Mouse (Mus musculus): ENCODE measurements around the gene Tssk3. TPM values are rescaled to one million over a fixed set of nuclear protein-coding genes. Genes with fewer than 3 reads are reported as not detected.

Gene Tssk3
- total and polyA plus RNA-seq, 3 experiments = 0.13 TPM; not detected in 2

DNA sequence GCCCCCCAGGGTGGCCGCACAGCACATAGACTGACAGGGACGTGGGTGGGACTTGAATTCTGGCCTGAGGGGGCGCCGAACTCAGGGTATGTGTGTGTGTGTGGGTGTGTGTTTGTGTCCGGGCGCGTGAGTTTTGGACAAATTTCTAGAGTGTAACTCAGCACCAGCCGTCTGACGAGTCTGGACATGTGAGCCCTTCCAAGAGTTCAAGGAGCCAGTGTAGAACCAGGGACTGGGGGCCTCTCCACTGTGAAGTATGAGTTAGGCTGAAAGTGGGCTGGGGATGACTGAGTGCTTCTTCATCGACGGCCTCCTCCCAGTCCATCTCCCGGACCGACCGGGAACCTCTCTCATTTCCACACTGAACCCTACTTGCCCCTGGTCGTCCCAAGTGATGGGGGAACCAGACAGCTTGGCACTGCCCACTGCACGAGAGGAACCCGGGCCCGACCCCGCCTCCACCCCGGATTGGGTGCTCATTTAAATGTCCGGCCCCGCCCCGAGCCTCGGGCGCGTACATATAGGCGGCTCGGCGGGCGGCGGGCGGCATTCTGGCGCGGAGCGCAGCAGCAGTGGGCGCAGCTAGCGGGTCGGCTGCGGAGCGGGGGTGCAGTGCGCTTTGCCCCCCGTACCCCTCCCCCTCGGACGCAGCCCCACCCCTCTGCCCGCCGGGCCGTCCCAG is 22.4 kb upstream of the Tssk3 start, which contains the start of gene Marcksl1:
Gene Marcksl1, plus strand, starts transcription at position 496 of the 682 bp plus-strand sequence.
- H3K4me1 ChIP-seq (ENCODE audit: control insufficient read depth in 1 of 2, insufficient read depth in 2 of 2) = peaks cover 10 to 47% of the 10 kb centered on the region in 2 experiments
- peak within 1 kb of the TSS; percentile 79 for H3K4me2 ChIP-seq (ENCODE audit: insufficient read depth, low read depth, poor library complexity, severe bottlenecking)
- H3K27ac ChIP-seq (ENCODE audit: insufficient read depth, low read depth) = peak within 1 kb of the TSS; percentile 51; the same call in 1 of the 2 replicates
- in situ Hi-C loops (cut with MboI; ENCODE audit: low pct_ligation_motif_present, low pct_unique_long_range_greater_than_20kb, low sequenced_read_pairs) (no loop called here), dilution Hi-C loops (cut with MboI; ENCODE audit: extremely low pct_ligation_motif_present, extremely low pct_unique_long_range_greater_than_20kb, low sequenced_read_pairs) (no loop called here)
- no peaks in the 10 kb centered on the region for H3K9me3 ChIP-seq (replicated peaks; ENCODE audit: low read length)
- H3K79me2 ChIP-seq (replicated peaks; ENCODE audit: control insufficient read depth, extremely low read depth, insufficient read depth, poor library complexity, severe bottlenecking) = peaks cover 14% of the 10 kb centered on the region
- H3K4me3 ChIP-seq (replicated peaks in 1 of 3; ENCODE audit: low read depth in 2 of 3, low read length in 2 of 3, poor library complexity in 1 of 3) = peak within 1 kb of the TSS; percentile 66 to 97 (median 83)
- TF ChIP-seq CHD2 (IDR thresholded peaks at IDR 0.05; ENCODE audit: low read length) = no peak
- TF ChIP-seq MXI1 (IDR thresholded peaks at IDR 0.05; ENCODE audit: low read depth, low read length) = peak; percentile 45; the same call in 1 of the 2 replicates
- TF ChIP-seq GABPA (IDR thresholded peaks at IDR 0.05; ENCODE audit: insufficient replicate concordance, low read depth, low read length) = no peak
- TF ChIP-seq TBP (conservative IDR thresholded peaks at IDR 0.05; ENCODE audit: low read depth, low read length) = peak; percentile 80
- no peak for TF ChIP-seq EP300 (IDR thresholded peaks at IDR 0.05; ENCODE audit: low read length)
- TF ChIP-seq E2F4 (IDR thresholded peaks at IDR 0.05; ENCODE audit: insufficient replicate concordance, low read depth, low read length) = no peak
- TF ChIP-seq RCOR1 (conservative IDR thresholded peaks at IDR 0.05; ENCODE audit: low read depth, low read length) = no peak; the same call in 1 of the 2 replicates
- TF ChIP-seq USF1 (IDR thresholded peaks at IDR 0.05; ENCODE audit: low read depth, low read length) = no peak
- no peak for TF ChIP-seq ELF1 (IDR thresholded peaks at IDR 0.05; ENCODE audit: low read depth, low read length)
- TF ChIP-seq USF2 (conservative IDR thresholded peaks at IDR 0.05; ENCODE audit: low read depth, low read length) = no peak
- TF ChIP-seq CTCF (conservative IDR thresholded peaks at IDR 0.05 in 1 of 2, IDR thresholded peaks at IDR 0.05 in 1 of 2; ENCODE audit: low read depth in 2 of 2, low read length in 2 of 2) = 0 out of 4 replicates have a peak, but pooled peaks of 1 of the 2 experiments have one; percentile 15
- TF ChIP-seq ZNF384 (IDR thresholded peaks at IDR 0.05; ENCODE audit: low read depth, low read length) = no peak
- no peak for TF ChIP-seq CHD1 (IDR thresholded peaks at IDR 0.05; ENCODE audit: low read depth, low read length)
- no peak for TF ChIP-seq KAT2A (IDR thresholded peaks at IDR 0.05; ENCODE audit: insufficient replicate concordance, low read length)
- no peak for TF ChIP-seq UBTF (IDR thresholded peaks at IDR 0.05; ENCODE audit: low read depth, low read length)
- no peak for TF ChIP-seq MAFK (IDR thresholded peaks at IDR 0.05; ENCODE audit: insufficient replicate concordance, low read length)
- TF ChIP-seq ETS1 (conservative IDR thresholded peaks at IDR 0.05; ENCODE audit: low read depth, low read length) = no peak
- no peak for TF ChIP-seq ZKSCAN1 (IDR thresholded peaks at IDR 0.05; ENCODE audit: borderline replicate concordance, low read depth, low read length)
- TF ChIP-seq PAX5 (IDR thresholded peaks at IDR 0.05; ENCODE audit: low read length) = no peak
- TF ChIP-seq POLR2A (IDR thresholded peaks at IDR 0.05; ENCODE audit: low read depth, low read length) = peak; percentile 99
- TF ChIP-seq NELFE (IDR thresholded peaks at IDR 0.05; ENCODE audit: low read depth, low read length) = peak; percentile 98
- TF ChIP-seq RAD21 (IDR thresholded peaks at IDR 0.05; ENCODE audit: low read depth, low read length) = no peak
- peak; percentile 78; the same call in 1 of the 2 replicates for TF ChIP-seq POLR2AphosphoS2 (IDR thresholded peaks at IDR 0.05; ENCODE audit: low read depth, low read length)
- peak; percentile 89 for TF ChIP-seq TCF12 (IDR thresholded peaks at IDR 0.05; ENCODE audit: low read depth, low read length)
- TF ChIP-seq SIN3A (IDR thresholded peaks at IDR 0.05; ENCODE audit: low read length) = peak; percentile 57
- TF ChIP-seq MAX (IDR thresholded peaks at IDR 0.05; ENCODE audit: low read length) = peak; percentile 10; the same call in 1 of the 2 replicates
- peak; percentile 99 for TF ChIP-seq ZMIZ1 (IDR thresholded peaks at IDR 0.05; ENCODE audit: low read depth, low read length)
- no peak for TF ChIP-seq MYC (IDR thresholded peaks at IDR 0.05; ENCODE audit: low read depth, low read length)
- TF ChIP-seq IRF4 (IDR thresholded peaks at IDR 0.05; ENCODE audit: low read depth, low read length) = no peak
- TF ChIP-seq NRF1 (IDR thresholded peaks at IDR 0.05; ENCODE audit: low read depth, low read length) = no peak
- TF ChIP-seq SMC3 (IDR thresholded peaks at IDR 0.05; ENCODE audit: low read depth, low read length) = no peak
- no peak for TF ChIP-seq JUND (conservative IDR thresholded peaks at IDR 0.05; ENCODE audit: low read depth, low read length)
- TF ChIP-seq BHLHE40 (IDR thresholded peaks at IDR 0.05; ENCODE audit: low read depth, low read length) = peak; percentile 89
- TF ChIP-seq JUN (IDR thresholded peaks at IDR 0.05; ENCODE audit: insufficient read depth, low read depth, low read length) = no peak
- TF ChIP-seq MAZ (IDR thresholded peaks at IDR 0.05; ENCODE audit: low read depth, low read length) = peak; percentile 67; the same call in 1 of the 2 replicates
- TF ChIP-seq ZC3H11A (IDR thresholded peaks at IDR 0.05; ENCODE audit: low read depth, low read length) = no peak
- TF ChIP-seq HCFC1 (IDR thresholded peaks at IDR 0.05; ENCODE audit: low read depth, low read length) = no peak
- TF ChIP-seq MEF2A (IDR thresholded peaks at IDR 0.05; ENCODE audit: borderline replicate concordance, low read depth, low read length) = peak; percentile 29; the same call in 1 of the 2 replicates
- peak; percentile 76 for DNase-seq (ENCODE audit: extremely low read depth)
- H3K27me3 ChIP-seq (replicated peaks) = peaks cover 4% of the 10 kb centered on the region
- H3K9ac ChIP-seq (ENCODE audit: insufficient read depth, low read depth) = peak within 1 kb of the TSS; percentile 99
- H3K36me3 ChIP-seq (replicated peaks in 1 of 2; ENCODE audit: control insufficient read depth in 1 of 2, insufficient read depth in 1 of 2, low read length in 1 of 2) = peaks cover 20 to 21% of the 10 kb centered on the region in 2 experiments
